Mouse (Mus musculus): ENCODE results near the gene Galnt9. TPM values are rescaled to one million over a fixed set of nuclear protein-coding genes. Genes with fewer than 3 reads are reported as not detected.

Gene Galnt9
- total RNA-seq, 2 experiments from 2014 or later: not detected

Small RNAs within 50 kb of the gene (microRNA-seq; reads per million reads assigned to microRNA genes)
- gene Mir7026: 0 to 1.1 reads per million in 2 experiments

Other genes starting within 250 kb of the Galnt9 start
- not detected for gene P2rx2, start 201.1 kb upstream of the Galnt9 start, total RNA-seq (2021)
- not detected for gene Lrcol1, start 199.6 kb upstream of the Galnt9 start, total RNA-seq (2021)
- gene Fbrsl1, start 95.9 kb upstream of the Galnt9 start, total RNA-seq (2021): 10 to 100 TPM; 30.4 to 32.9 TPM
- gene Noc4l, start 109.1 kb downstream of the Galnt9 start, total RNA-seq (2021): 10 to 100 TPM; 13.0 to 14.4 TPM
- 10 to 100 TPM in 1 of 2 experiments, 1 to 10 TPM in 1; 7.9 to 10.4 TPM for gene Ddx51, start 109.1 kb downstream of the Galnt9 start, total RNA-seq (2021)
- 10 to 100 TPM; 21.4 TPM for gene Ep400, start 226.4 kb downstream of the Galnt9 start, total RNA-seq (2021)
- gene Pus1, start 236.3 kb downstream of the Galnt9 start, total RNA-seq (2021): 1 to 10 TPM; 8.1 to 9.7 TPM